Mouse (Mus musculus): Measurements from ENCODE around the gene Mllt3.

Gene Mllt3

DNA sequence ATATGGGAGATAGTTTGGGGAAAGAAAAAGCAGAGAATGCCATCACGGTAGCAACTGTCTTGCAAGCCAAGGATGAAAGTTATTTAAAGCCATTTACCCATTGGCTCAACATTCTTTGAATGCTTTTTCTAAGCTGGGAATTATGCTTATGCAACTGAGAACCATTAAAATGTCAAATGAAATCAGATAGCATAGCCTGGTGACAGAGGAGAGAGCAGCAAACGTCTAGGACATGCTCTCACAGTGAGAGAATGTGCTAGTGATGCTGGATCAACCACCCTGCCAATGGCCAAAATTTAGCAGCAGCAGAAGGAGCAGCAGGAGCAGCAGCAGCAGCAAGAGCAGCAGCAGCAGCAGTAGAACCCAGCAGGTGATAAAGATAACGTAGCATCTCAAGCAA lies 267.4 kb downstream of the Mllt3 start:
- DNase-seq, result no peak

DNA sequence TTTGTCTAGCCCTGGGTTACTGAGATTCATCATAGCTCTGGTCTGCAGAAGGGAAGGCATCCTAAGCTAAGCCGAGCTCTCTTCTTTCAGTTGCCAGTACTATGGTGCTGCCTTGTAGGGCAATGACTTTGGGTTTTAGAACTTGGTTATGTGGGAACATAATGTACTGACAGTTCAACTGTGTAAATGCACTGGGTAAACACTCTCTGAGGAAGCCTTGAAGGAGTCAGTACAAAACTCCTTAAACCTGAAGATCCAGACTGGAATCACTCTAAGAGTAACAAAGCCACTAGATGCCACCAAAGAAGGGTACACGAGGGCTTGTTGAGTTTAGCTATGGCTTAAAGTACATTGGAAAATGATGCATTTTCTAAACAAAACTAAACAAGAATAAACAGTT lies 272.1 kb downstream of the Mllt3 start:
- DNase-seq, result no peak

- DNase-seq, result no peak
These were observed 272.9 kb downstream of the Mllt3 start for GRCm38 (mm10) chr4:87760297-87760696.

- DNase-seq, result no peak
These were observed 273.5 kb downstream of the Mllt3 start for GRCm38 (mm10) chr4:87759625-87760024.

GRCm38 (mm10) chr4:87759110-87759509 lies 274.1 kb downstream of the Mllt3 start:
- no peak for DNase-seq

GRCm38 (mm10) chr4:87751515-87751864 lies 281.7 kb downstream of the Mllt3 start:
- no peak for DNase-seq

GRCm38 (mm10) chr4:87750856-87751514 lies 282.2 kb downstream of the Mllt3 start:
- no peak for DNase-seq

DNA sequence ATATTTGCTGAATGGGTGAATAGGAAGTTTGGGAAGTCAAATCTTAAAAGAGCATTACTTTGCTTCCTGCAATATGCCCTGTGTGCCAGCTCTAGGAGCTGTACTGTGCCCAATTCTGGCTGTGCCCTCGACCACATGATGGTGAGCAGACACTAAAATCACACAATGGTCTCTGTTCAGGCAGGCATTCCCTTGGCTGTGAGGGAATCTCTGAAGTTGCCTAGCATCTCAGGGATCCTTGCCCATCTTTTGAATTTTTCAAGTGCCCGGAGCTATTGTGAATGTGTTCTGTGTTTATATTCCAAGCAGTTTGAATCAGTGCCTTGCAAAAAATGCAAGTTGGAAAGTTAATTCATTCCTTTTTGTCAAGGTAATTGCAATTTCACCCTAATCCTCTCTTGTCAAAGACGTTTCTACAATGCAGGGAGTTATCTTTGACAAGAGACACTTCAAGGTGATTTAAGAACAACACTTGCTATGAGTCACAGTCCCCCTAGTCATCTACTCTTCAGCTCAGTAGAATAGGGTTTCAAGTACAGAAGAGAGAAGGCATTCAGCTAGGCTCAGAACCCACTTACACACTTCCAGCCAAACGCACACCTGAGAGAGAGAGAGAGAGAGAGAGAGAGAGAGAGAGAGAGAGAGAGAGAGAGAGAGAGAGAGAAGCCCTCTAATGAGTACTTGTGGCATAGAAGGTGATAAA lies 283.5 kb downstream of the Mllt3 start:
- peak; percentile 8 for DNase-seq

- DNase-seq, result no peak
These were observed 288.0 kb downstream of the Mllt3 start for GRCm38 (mm10) chr4:87745016-87745645.

GRCm38 (mm10) chr4:87739524-87740128 lies 293.5 kb downstream of the Mllt3 start:
- DNase-seq, result no peak

DNA sequence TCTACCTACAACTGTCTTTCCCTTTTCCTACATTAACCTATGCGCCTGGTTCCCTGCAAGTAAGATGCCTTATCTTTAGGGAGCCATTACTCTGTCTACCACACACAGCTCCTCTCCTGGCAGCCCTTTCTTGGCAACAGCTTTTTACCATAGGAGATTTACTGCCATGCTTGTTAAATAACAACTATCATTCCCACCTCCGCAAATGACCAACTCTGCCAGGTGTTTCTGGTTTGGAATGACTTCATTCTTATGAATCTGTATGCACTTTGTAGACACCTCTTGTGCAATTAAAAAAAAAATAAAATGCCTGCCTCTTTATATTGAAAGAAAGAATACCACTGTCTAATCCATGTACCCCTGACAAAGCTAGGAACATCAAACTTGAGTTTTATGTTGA lies 294.1 kb downstream of the Mllt3 start:
- DNase-seq, result no peak

GRCm38 (mm10) chr4:87737201-87737806 lies 295.9 kb downstream of the Mllt3 start:
- DNase-seq, result no peak

GRCm38 (mm10) chr4:87736779-87737178 lies 296.4 kb downstream of the Mllt3 start:
- no peak for DNase-seq

GRCm38 (mm10) chr4:87731118-87731672 lies 302.0 kb downstream of the Mllt3 start:
- no peak for DNase-seq

DNA sequence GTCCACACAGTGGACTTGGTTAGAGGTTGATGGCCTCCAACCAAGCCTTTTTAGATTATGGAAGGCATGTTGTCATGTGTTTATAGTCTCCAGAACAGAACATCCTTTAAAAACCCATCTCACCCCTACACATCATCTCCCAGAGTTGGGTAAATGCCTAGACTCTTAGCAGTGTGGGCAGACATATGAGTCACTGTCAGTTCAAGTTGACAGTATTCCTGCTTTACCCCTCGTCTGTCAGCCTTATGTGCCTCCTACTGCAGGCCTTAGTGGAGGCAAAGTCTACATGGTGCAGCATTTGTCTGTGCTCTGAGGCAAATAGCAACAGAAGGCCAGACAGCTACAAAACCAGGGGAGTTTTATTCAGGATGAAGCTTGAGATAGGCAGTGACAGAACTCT lies 304.6 kb downstream of the Mllt3 start:
- no peak for DNase-seq

- DNase-seq, result no peak
These were observed 309.7 kb downstream of the Mllt3 start for GRCm38 (mm10) chr4:87723448-87723847.
